Mouse (Mus musculus) limb, embryonic 12.5 days (tissue): ENCODE measurements around the gene Eipr1. TPM values are rescaled to one million over a fixed set of nuclear protein-coding genes. Genes with fewer than 3 reads are reported as not detected.

ENCODE experiments used
- ATAC-seq: fragments of 200-750 bp; cut with Nextera tagmentation; 2 replicates; pipeline ENCODE4 v1.8.0; 2017; ENCODE audit warnings: low read depth, moderate TSS enrichment; ENCODE audit not compliant: insufficient number of reproducible peaks, insufficient read depth, low FRiP score, low TSS enrichment
- H3K27ac ChIP-seq: fragments of 300-500 bp; sonication (generic); 2 replicates; pipeline ENCODE4 v1.5.1; 2016; ENCODE audit warnings: mild to moderate bottlenecking, moderate library complexity
- H3K27me3 ChIP-seq: fragments of 300-500 bp; sonication (generic); 2 replicates; pipeline ENCODE4 v1.6.1; 2016; ENCODE audit warnings: mild to moderate bottlenecking, moderate library complexity
- H3K36me3 ChIP-seq: fragments of 300-500 bp; sonication (generic); 2 replicates; pipeline ENCODE4 v1.6.1; 2016; ENCODE audit warnings: mild to moderate bottlenecking, moderate library complexity
- H3K4me1 ChIP-seq: fragments of 300-500 bp; sonication (generic); replicated peaks from 2 replicates; pipeline ENCODE4 v1.6.1; 2016
- H3K4me2 ChIP-seq: fragments of 300-500 bp; sonication (generic); 2 replicates; pipeline ENCODE4 v1.6.1; 2016; ENCODE audit warnings: mild to moderate bottlenecking, moderate library complexity
- H3K4me3 ChIP-seq: fragments of 300-500 bp; sonication (generic); replicated peaks from 2 replicates; pipeline ENCODE4 v1.5.1; 2016; ENCODE audit warnings: mild to moderate bottlenecking
- H3K9ac ChIP-seq: fragments of 300-500 bp; sonication (generic); replicated peaks from 2 replicates; pipeline ENCODE4 v1.6.1; 2016; ENCODE audit warnings: mild to moderate bottlenecking, moderate library complexity
- H3K9me3 ChIP-seq: fragments of 300-500 bp; sonication (generic); 2 replicates; pipeline ENCODE4 v1.6.1; 2016; ENCODE audit warnings: mild to moderate bottlenecking, moderate library complexity
- WGBS: fragments of 180-500 bp; shearing (Covaris S2); methylation state at CpG from one replicate; pipeline ENCODE4 v1.1.7; 2016; 5-methylcytosine and 5-hydroxymethylcytosine counted together
- polyA plus RNA-seq: library from polyadenylated mRNA; unstranded; fragments of >200 nt; fragmentation: Nextera tagmentation; extraction: Ambion mirVana; gene quantifications from 2 replicates; pipeline ENCODE4 v1.2.1, GENCODE M21; 2016

Eipr1 gene
- polyA plus RNA-seq, 1 experiment from 2014 or later, result 33.7 TPM

GRCm38 (mm10) chr12:28891523-28891922 lies 139.9 kb downstream of the Eipr1 start:
- Histone ChIP-seq H3K4me2 (no peak overlapping the region), H3K4me3 (no peak overlapping the region), H3K27me3 (peaks cover 17% of the 10 kb centered on the region), H3K27ac (no peak overlapping the region), H3K36me3 (no peaks in the 10 kb centered on the region), H3K4me1 (peaks cover 9% of the 10 kb centered on the region), H3K9ac (no peak overlapping the region), H3K9me3 (no peaks in the 10 kb centered on the region)
- 69% methylated on average over 5 of the region's 5 CpGs for WGBS
- no peak for ATAC-seq

DNA sequence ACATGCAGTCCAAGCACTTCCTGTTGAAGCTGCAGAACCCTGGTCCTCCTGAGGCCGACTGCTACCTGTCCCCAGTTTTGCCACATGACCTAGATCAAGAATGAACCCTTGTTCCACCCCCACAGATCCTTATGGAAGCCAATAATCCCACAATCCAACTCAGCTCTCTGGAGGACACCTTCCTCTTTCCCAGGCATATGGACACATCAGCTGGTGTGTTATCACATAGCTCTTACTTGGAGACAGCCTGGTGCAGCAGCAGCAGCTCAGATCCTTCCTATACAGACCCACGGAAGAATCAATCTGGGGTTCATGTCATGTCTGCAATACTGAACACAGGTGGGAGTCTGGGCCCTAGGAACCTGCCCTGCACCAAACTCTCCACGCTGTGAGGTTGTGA lies 145.0 kb downstream of the Eipr1 start:
- H3K27me3 ChIP-seq, result no peaks in the 10 kb centered on the region
- H3K4me1 ChIP-seq, result peaks cover 14% of the 10 kb centered on the region
- H3K4me2 ChIP-seq, result no peak overlapping the region
- H3K27ac ChIP-seq, result peak overlapping the region; percentile 62
- ATAC-seq, result no peak
- no peaks in the 10 kb centered on the region for H3K36me3 ChIP-seq
- H3K4me3 ChIP-seq, result no peak overlapping the region
- no peaks in the 10 kb centered on the region for H3K9me3 ChIP-seq
- no peak overlapping the region for H3K9ac ChIP-seq
- WGBS, result 73% methylated on average over 3 of the region's 3 CpGs

- Histone ChIP-seq H3K9me3 (no peaks in the 10 kb centered on the region), H3K4me3 (no peak overlapping the region), H3K27me3 (no peaks in the 10 kb centered on the region), H3K4me2 (no peak overlapping the region), H3K4me1 (peaks cover 14% of the 10 kb centered on the region), H3K36me3 (no peaks in the 10 kb centered on the region), H3K27ac (no peak overlapping the region), H3K9ac (no peak overlapping the region)
- no peak for ATAC-seq
- WGBS, result 91% methylated on average over 6 of the region's 6 CpGs
Measured at GRCm38 (mm10) chr12:28898307-28898706, 146.7 kb downstream of the Eipr1 start.

- Histone ChIP-seq H3K36me3 (no peaks in the 10 kb centered on the region), H3K27ac (no peak overlapping the region), H3K27me3 (no peaks in the 10 kb centered on the region), H3K4me2 (no peak overlapping the region), H3K4me1 (peaks cover 14% of the 10 kb centered on the region), H3K9me3 (no peaks in the 10 kb centered on the region), H3K9ac (no peak overlapping the region), H3K4me3 (no peak overlapping the region)
- WGBS, result 14% methylated on average over 4 of the region's 4 CpGs
- ATAC-seq, result no peak
Measured at GRCm38 (mm10) chr12:28899696-28900095, 148.1 kb downstream of the Eipr1 start.

DNA sequence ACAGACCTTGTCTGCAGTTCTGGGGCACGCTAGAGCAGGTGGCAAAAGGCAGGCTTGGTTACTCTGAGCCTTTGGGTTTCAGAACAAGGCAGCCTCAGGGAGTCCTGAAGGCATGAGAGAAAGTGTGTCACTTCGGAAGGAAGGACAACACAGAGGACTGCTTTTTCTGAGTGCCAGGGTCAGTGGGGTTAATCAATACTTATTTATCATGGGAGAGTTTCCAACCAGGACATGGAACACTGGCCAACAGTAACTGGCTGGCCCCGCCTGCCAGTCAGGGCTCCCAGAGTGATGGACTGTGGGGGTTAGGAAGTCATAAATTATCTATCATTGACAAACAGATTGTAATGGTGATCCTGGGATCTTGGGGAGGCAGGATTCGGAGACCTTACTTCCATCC lies 148.7 kb downstream of the Eipr1 start:
- no peak overlapping the region for H3K27ac ChIP-seq
- H3K4me3 ChIP-seq, result no peak overlapping the region
- H3K9me3 ChIP-seq, result no peaks in the 10 kb centered on the region
- peaks cover 14% of the 10 kb centered on the region for H3K4me1 ChIP-seq
- H3K4me2 ChIP-seq, result no peak overlapping the region
- no peaks in the 10 kb centered on the region for H3K27me3 ChIP-seq
- 80% methylated on average over 4 of the region's 4 CpGs for WGBS
- no peak overlapping the region for H3K9ac ChIP-seq
- no peak for ATAC-seq
- H3K36me3 ChIP-seq, result no peaks in the 10 kb centered on the region

- H3K4me1 ChIP-seq, result peaks cover 5% of the 10 kb centered on the region; the same call in 1 of the 2 replicates
- no peaks in the 10 kb centered on the region for H3K27me3 ChIP-seq
- H3K9ac ChIP-seq, result no peak overlapping the region
- no peak overlapping the region for H3K27ac ChIP-seq
- ATAC-seq, result no peak
- no peak overlapping the region for H3K4me2 ChIP-seq
- H3K4me3 ChIP-seq, result no peak overlapping the region
- no peaks in the 10 kb centered on the region for H3K36me3 ChIP-seq
- 89% methylated on average over 3 of the region's 3 CpGs for WGBS
- no peaks in the 10 kb centered on the region for H3K9me3 ChIP-seq
Measured at GRCm38 (mm10) chr12:28902132-28902531, 150.5 kb downstream of the Eipr1 start.

DNA sequence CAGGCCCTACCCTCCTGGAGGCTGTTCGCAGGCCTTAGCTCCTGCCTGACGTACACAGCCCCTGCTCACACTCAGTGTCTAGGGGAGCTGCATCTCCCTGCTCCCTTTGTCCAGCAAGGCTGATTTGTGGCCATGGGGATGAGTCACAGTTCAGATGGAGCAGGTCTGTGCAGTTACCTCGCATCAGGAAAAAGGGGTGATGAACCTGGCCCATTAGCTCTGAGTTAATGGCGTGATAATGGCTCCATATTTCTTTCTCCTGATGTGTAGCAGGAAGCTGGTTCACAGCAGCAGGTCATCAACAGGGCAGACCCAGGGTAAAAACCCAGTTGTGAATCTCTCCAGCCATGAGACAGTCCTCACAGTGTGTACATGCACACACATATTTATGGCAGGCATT lies 151.5 kb downstream of the Eipr1 start:
- Histone ChIP-seq H3K4me3 (no peak overlapping the region), H3K4me2 (no peak overlapping the region), H3K4me1 (peaks cover 14% of the 10 kb centered on the region), H3K36me3 (no peaks in the 10 kb centered on the region), H3K27ac (no peak overlapping the region), H3K27me3 (no peaks in the 10 kb centered on the region), H3K9ac (no peak overlapping the region), H3K9me3 (no peaks in the 10 kb centered on the region)
- ATAC-seq, result no peak
- WGBS, result 37% methylated on average over 4 of the region's 4 CpGs

DNA sequence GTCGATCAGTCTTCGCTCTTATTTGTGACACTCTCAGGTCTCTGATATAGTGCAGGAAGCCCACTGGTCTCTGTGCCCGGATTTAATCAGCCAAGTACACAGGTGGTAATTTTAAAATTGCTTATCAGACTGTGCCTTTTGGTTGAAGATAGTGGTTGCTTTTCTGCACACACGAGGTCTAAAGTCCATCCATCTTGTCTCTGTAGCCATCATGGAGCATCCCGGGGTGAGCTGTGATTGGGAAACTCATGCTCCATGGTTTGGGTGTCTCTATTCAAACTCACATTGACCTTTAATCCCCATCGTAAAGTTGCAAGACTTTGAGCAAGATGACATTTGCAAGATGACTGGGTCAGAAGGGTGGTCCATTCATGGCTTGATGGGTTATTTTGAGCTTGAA lies 153.9 kb downstream of the Eipr1 start:
- Histone ChIP-seq H3K9ac (no peak overlapping the region), H3K4me3 (no peak overlapping the region), H3K4me1 (peaks cover 16% of the 10 kb centered on the region), H3K4me2 (no peak overlapping the region), H3K27ac (no peak overlapping the region), H3K36me3 (no peaks in the 10 kb centered on the region), H3K9me3 (no peaks in the 10 kb centered on the region), H3K27me3 (no peaks in the 10 kb centered on the region)
- ATAC-seq, result no peak
- WGBS, result 86% methylated on average over 6 of the region's 6 CpGs

- Histone ChIP-seq H3K4me1 (peaks cover 16% of the 10 kb centered on the region), H3K27ac (no peak overlapping the region), H3K9ac (no peak overlapping the region), H3K27me3 (no peaks in the 10 kb centered on the region), H3K4me3 (no peak overlapping the region), H3K36me3 (no peaks in the 10 kb centered on the region), H3K4me2 (no peak overlapping the region), H3K9me3 (no peaks in the 10 kb centered on the region)
- WGBS, result 97% methylated on average over 1 of the region's 1 CpGs
- ATAC-seq, result no peak
Measured at GRCm38 (mm10) chr12:28906016-28906415, 154.4 kb downstream of the Eipr1 start.

- Histone ChIP-seq H3K27ac (no peak overlapping the region), H3K4me3 (no peak overlapping the region), H3K4me2 (peak overlapping the region; percentile 17; the same call in 1 of the 2 replicates), H3K36me3 (no peaks in the 10 kb centered on the region), H3K9me3 (no peaks in the 10 kb centered on the region), H3K4me1 (peaks cover 16% of the 10 kb centered on the region), H3K27me3 (no peaks in the 10 kb centered on the region), H3K9ac (no peak overlapping the region)
- ATAC-seq, result no peak
- WGBS, result 23% methylated on average over 7 of the region's 7 CpGs
Measured at GRCm38 (mm10) chr12:28906809-28907297, 155.2 kb downstream of the Eipr1 start.

DNA sequence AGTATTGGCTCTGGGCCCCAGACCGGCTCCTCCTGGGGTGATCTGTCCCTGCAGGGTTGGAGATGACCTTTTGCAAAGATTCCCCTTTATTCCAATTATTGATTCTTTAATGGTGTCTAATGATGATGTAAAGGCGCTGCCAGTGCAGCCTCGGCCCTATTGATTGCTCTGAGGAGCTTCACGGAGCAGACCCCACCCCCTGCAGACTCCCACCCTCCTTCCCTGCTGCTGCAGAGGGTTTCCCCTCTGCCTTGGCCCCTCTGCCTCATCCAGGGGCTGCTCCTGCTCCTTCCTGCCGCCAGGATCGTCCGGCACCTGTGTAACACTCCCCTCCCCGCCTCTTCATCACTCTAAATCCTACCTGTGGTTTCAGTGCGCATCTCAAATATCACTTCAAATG lies 156.2 kb downstream of the Eipr1 start:
- no peaks in the 10 kb centered on the region for H3K36me3 ChIP-seq
- no peaks in the 10 kb centered on the region for H3K27me3 ChIP-seq
- peaks cover 22% of the 10 kb centered on the region for H3K4me1 ChIP-seq
- WGBS, result 32% methylated on average over 9 of the region's 9 CpGs
- H3K9ac ChIP-seq, result no peak overlapping the region
- no peak overlapping the region for H3K4me3 ChIP-seq
- no peak overlapping the region for H3K4me2 ChIP-seq
- no peak for ATAC-seq
- H3K9me3 ChIP-seq, result no peaks in the 10 kb centered on the region
- H3K27ac ChIP-seq, result no peak overlapping the region

GRCm38 (mm10) chr12:28909851-28910250 lies 158.2 kb downstream of the Eipr1 start:
- no peak for ATAC-seq
- no peak overlapping the region for H3K27ac ChIP-seq
- 82% methylated on average over 5 of the region's 5 CpGs for WGBS

More at GRCm38 (mm10) chr12:28909851-28910250, 158.2 kb downstream of the Eipr1 start:
- H3K9ac ChIP-seq, result no peak overlapping the region
- H3K36me3 ChIP-seq, result no peaks in the 10 kb centered on the region
- H3K27me3 ChIP-seq, result no peaks in the 10 kb centered on the region
- H3K4me1 ChIP-seq, result peaks cover 28% of the 10 kb centered on the region
- H3K9me3 ChIP-seq, result no peaks in the 10 kb centered on the region
- H3K4me3 ChIP-seq, result no peak overlapping the region
- H3K4me2 ChIP-seq, result no peak overlapping the region
